32 mouse cellular contexts compared by ENCODE assay signal in genomic region chr7:46417467-46417866, GRCm38 (mm10). TPM values are rescaled to one million over a fixed set of nuclear protein-coding genes. Genes with fewer than 3 reads are reported as not detected.
"Had no signal": no experiment of that assay in that cellular context is flagged by ENCODE, and none has a peak within 500 bp of the region (broad histone marks: within the 10 kb centered on the region; RNA-seq: fewer than 3 reads in every experiment).

No protein-coding gene starts in this region.

- H3K27ac ChIP-seq: heart, embryonic 10.5 days; hindbrain, embryonic 12.5 days; hindbrain, embryonic 14.5 days; intestine, embryonic 15.5 days; left cerebral cortex, adult 2 months; limb, embryonic 10.5 days; limb, embryonic 12.5 days; liver, embryonic 13.5 days; liver, embryonic 15.5 days had no signal

- H3K4me3 ChIP-seq: heart, embryonic 10.5 days; heart, embryonic 12.5 days; hindbrain, embryonic 10.5 days; hindbrain, embryonic 12.5 days; intestine, embryonic 15.5 days; left cerebral cortex, adult 2 months; limb, embryonic 10.5 days; limb, embryonic 12.5 days; liver, embryonic 13.5 days; liver, embryonic 15.5 days had no signal

- DNase-seq: heart, adult 18-20 months; heart, postnatal 10 days; heart, postnatal 4 days; kidney, adult 18-20 months; kidney, adult 8-10 months; kidney, postnatal 10 days; kidney, postnatal 25 days; kidney, postnatal 4 days; layer of hippocampus, adult 9-11 months; liver; liver, embryonic 13.5 days; liver, postnatal 0 days had no signal

- H3K4me1 ChIP-seq: heart, embryonic 12.5 days; intestine, embryonic 15.5 days; limb, embryonic 10.5 days; liver, embryonic 13.5 days; liver, embryonic 15.5 days had no signal

- H3K27me3 ChIP-seq: intestine, embryonic 15.5 days; liver, embryonic 13.5 days; liver, embryonic 15.5 days had no signal

RNA-seq across cellular contexts. Expression of gene Kcnc1, which starts 21.2 kb away (rescaled TPM):
- total RNA-seq: granulocyte monocyte progenitor cell, adult 5-6 weeks had no signal
- polyA plus RNA-seq: heart, embryonic 14.5 days; heart, embryonic 16.5 days; kidney, embryonic 14.5 days; kidney, embryonic 16.5 days; liver, embryonic 15.5 days; liver, postnatal 0 days had no signal

RNA-seq across cellular contexts. Expression of gene Myod1, which starts 41.2 kb away (rescaled TPM):
- total RNA-seq: granulocyte monocyte progenitor cell, adult 5-6 weeks; heart, adult 18-20 months; heart, postnatal 10 days; heart, postnatal 25 days; heart, postnatal 4 days; layer of hippocampus, postnatal 25 days; left cerebral cortex, postnatal 14 days had no signal
- polyA plus RNA-seq: heart, embryonic 14.5 days; inflammation-experienced regulatory T-cells, adult 6 months; intestine, postnatal 0 days; liver, postnatal 0 days had no signal
